Mouse (Mus musculus) embryonic fibroblast, embryonic 13.5 days (primary cell): ENCODE measurements around the gene Tanc1.

Experiments used
- CTCF ChIP-seq: IDR thresholded peaks from 2 replicates; pipeline ENCODE4 v1.5.1; 2011; ENCODE audit warnings: mild to moderate bottlenecking, control low read depth, low read length, moderate library complexity, borderline replicate concordance; ENCODE audit not compliant: insufficient read depth
- POLR2A ChIP-seq: IDR thresholded peaks from 2 replicates; pipeline ENCODE4 v1.6.1; 2011; ENCODE audit warnings: low read depth, mild to moderate bottlenecking, control low read depth, low read length, moderate library complexity

DNA sequence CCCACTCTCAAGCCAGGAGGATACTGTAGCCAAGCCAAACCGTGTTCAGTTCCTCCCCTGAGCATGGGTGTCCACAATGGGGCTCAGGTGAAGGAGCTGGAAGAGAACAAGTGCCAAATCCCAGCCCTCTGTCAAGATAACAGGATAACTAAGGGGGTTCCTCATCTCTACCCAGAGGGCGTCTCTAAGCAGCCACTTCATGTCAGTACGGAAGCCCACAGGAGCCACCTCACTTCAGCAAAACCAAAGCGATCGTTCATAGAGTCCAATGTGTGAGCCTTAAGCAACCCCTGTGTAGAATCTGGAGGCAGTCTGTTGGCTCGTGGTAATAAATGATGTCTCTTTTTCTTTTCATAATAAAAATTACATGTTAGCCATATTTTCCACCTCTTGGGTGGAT lies 232.0 kb downstream of the Tanc1 start:
- TF ChIP-seq CTCF (no peak), POLR2A (no peak)
